Mouse (Mus musculus) brain, embryonic 14.5 days (tissue): Measurements from ENCODE around the gene Megf6.

Experiments
- CTCF ChIP-seq: fragments of 200-500 bp; IDR thresholded peaks from 2 replicates; pipeline ENCODE4 v1.5.1; 2012; ENCODE audit warnings: inconsistent platforms, mild to moderate bottlenecking, moderate library complexity, borderline replicate concordance; ENCODE audit not compliant: insufficient read depth, insufficient read length; ENCODE audit errors: extremely low read depth
- POLR2A ChIP-seq: fragments of 200-500 bp; IDR thresholded peaks from 2 replicates; pipeline ENCODE4 v1.6.1; 2012; ENCODE audit warnings: mild to moderate bottlenecking, inconsistent platforms, borderline replicate concordance; ENCODE audit not compliant: poor library complexity, insufficient read depth, insufficient read length, severe bottlenecking; ENCODE audit errors: extremely low read depth

- TF ChIP-seq POLR2A (no peak), CTCF (no peak)
These were observed 66.8 kb downstream of the Megf6 start for GRCm38 (mm10) chr4:154237306-154237705.
